20 mouse cellular contexts compared by ENCODE assay signal in the genomic region with DNA sequence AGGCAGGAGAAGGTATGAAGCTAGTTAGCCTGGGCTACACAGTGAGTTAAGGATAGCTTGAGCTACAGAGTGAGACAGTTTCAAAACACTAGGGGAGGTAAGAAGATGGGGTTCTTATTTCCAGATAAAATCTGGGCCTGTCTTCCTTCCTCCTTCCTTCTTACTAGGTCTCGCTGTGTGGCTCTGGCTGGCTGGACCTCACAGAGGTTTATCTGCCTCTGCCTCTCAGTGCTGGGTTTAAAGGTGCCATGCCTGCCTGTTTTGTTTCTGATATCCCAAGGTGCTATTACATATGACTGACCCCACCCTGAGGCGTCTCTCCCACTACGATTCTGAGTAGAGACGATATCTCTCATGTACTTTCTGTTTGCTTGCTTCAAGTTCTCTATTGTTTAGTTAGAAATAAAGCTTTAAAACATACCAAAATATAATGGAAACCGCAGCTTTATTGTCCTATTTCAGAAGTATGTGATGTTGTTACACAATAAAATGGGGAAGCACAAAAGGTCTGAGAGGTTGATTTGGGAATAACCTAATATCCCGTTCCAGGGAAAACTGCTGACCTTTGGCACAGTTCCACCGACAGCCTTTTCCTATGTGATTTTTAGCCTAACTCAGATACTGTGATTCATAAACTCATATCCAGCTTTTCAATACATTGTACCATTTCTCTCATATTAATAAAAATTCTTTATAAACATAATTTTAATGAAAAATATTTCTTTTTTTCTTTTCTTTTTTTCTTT. TPM values are rescaled to one million over a fixed set of nuclear protein-coding genes. Genes with fewer than 3 reads are reported as not detected.
A peak's percentile ranks its signal among the peaks of the same experiment; 100 is the strongest.
DNase-seq lines count a peak whose midpoint lies in the region; ATAC-seq and TF ChIP-seq lines count a peak whose summit lies in the region.
"Had no signal": no experiment of that assay in that cellular context is flagged by ENCODE, and none has a peak within 500 bp of the region (broad histone marks: within the 10 kb centered on the region; RNA-seq: fewer than 3 reads in every experiment).

No protein-coding gene starts in this region.

- H3K27me3 ChIP-seq in liver, adult 2 months (ENCODE audit: control insufficient read depth, insufficient read depth, low read length), result no peaks in the 10 kb centered on the region
- no peaks in the 10 kb centered on the region for H3K27me3 ChIP-seq in liver, embryonic 12.5 days (replicated peaks)
- H3K27me3 ChIP-seq in small intestine, adult 2 months (ENCODE audit: control insufficient read depth, insufficient read depth, low read length), result no peaks in the 10 kb centered on the region
- H3K27me3 ChIP-seq: CH12.LX; embryonic facial prominence, embryonic 13.5 days; hindbrain, embryonic 13.5 days; intestine, embryonic 15.5 days had no signal

- TF ChIP-seq POLR2A in liver, adult 2 months (IDR thresholded peaks at IDR 0.05; ENCODE audit: extremely low read depth, insufficient read depth, low read length), result no peak
- TF ChIP-seq POLR2A in small intestine, adult 2 months (IDR thresholded peaks at IDR 0.05; ENCODE audit: low read depth, low read length), result no peak

- WGBS in liver, adult 2 months, result 39% methylated on average over 7 of the region's 7 CpGs
- 51% methylated on average over 7 of the region's 7 CpGs for WGBS in liver, embryonic 12.5 days (ENCODE audit: insufficient replicate concordance)
- WGBS in small intestine, adult 2 months, result 52% methylated on average over 7 of the region's 7 CpGs

- no peaks in the 10 kb centered on the region for H3K79me2 ChIP-seq in liver, adult 2 months (ENCODE audit: control insufficient read depth, insufficient read depth, low read length)

- H3K36me3 ChIP-seq in liver, adult 2 months (ENCODE audit: control insufficient read depth, insufficient read depth, low read length), result peaks cover 12% of the 10 kb centered on the region; the same call in 1 of the 2 replicates
- peaks cover 10% of the 10 kb centered on the region for H3K36me3 ChIP-seq in liver, embryonic 12.5 days
- no peaks in the 10 kb centered on the region for H3K36me3 ChIP-seq in small intestine, adult 2 months (ENCODE audit: control insufficient read depth, insufficient read depth, low read length)

- peak; percentile 64 for ATAC-seq in liver, embryonic 12.5 days
- ATAC-seq: forebrain, postnatal 0 days; intestine, embryonic 15.5 days had no signal

- no peak overlapping the region for H3K4me2 ChIP-seq in liver, embryonic 12.5 days
- H3K4me2 ChIP-seq: embryonic facial prominence, embryonic 13.5 days; hindbrain, embryonic 13.5 days; intestine, embryonic 15.5 days had no signal

- peak; percentile 54 for DNase-seq in adrenal gland, postnatal 14 days
- no peak for DNase-seq in adrenal gland, postnatal 4 days (ENCODE audit: low spot score in 2 of 2)
- DNase-seq in liver, adult 2 months (ENCODE audit: extremely low read depth, low read depth, low spot score), result peak; percentile 59
- no peak for DNase-seq in liver
- no peak for DNase-seq in thymus, postnatal 36 days
- no peak for DNase-seq in retina, embryonic 14.5 days (ENCODE audit: low spot score)
- DNase-seq: forebrain, postnatal 0 days; gastrocnemius, postnatal 10 days; kidney, postnatal 4 days; lung, postnatal 14 days; right cerebral cortex, postnatal 14 days had no signal

- H3K4me3 ChIP-seq in liver, adult 2 months (ENCODE audit: insufficient read depth, low read depth, low read length), result no peak overlapping the region
- no peak overlapping the region for H3K4me3 ChIP-seq in liver, embryonic 12.5 days
- no peak overlapping the region for H3K4me3 ChIP-seq in small intestine, adult 2 months (ENCODE audit: low read depth, low read length)
- H3K4me3 ChIP-seq: embryonic facial prominence, embryonic 13.5 days; hindbrain, embryonic 13.5 days; intestine, embryonic 15.5 days; midbrain, embryonic 10.5 days had no signal

- peak overlapping the region; percentile 48; the same call in 1 of the 2 replicates for H3K27ac ChIP-seq in liver, adult 2 months (replicated peaks; ENCODE audit: insufficient read depth, low read depth, low read length)
- no peak overlapping the region for H3K27ac ChIP-seq in liver, embryonic 12.5 days
- H3K27ac ChIP-seq in small intestine, adult 2 months (ENCODE audit: insufficient read depth, low read depth, low read length), result peak overlapping the region; percentile 56
- H3K27ac ChIP-seq: embryonic facial prominence, embryonic 13.5 days; hindbrain, embryonic 13.5 days; intestine, embryonic 15.5 days; midbrain, embryonic 10.5 days had no signal

- no peaks in the 10 kb centered on the region for H3K9me3 ChIP-seq in liver, embryonic 12.5 days (replicated peaks)
- H3K9me3 ChIP-seq: embryonic facial prominence, embryonic 13.5 days; hindbrain, embryonic 13.5 days; intestine, embryonic 15.5 days; midbrain, embryonic 10.5 days had no signal

- TF ChIP-seq CTCF in liver, adult 2 months (IDR thresholded peaks at IDR 0.05; ENCODE audit: low read depth, low read length), result no peak
- TF ChIP-seq CTCF in small intestine, adult 2 months (IDR thresholded peaks at IDR 0.05; ENCODE audit: extremely low read depth, insufficient read length, insufficient replicate concordance, low read depth, low read length), result no peak

- peaks cover 32% of the 10 kb centered on the region for H3K4me1 ChIP-seq in liver, adult 2 months (ENCODE audit: control insufficient read depth, insufficient read depth, low read length)
- peaks cover 14% of the 10 kb centered on the region; the same call in 1 of the 2 replicates for H3K4me1 ChIP-seq in liver, embryonic 12.5 days
- H3K4me1 ChIP-seq in small intestine, adult 2 months (ENCODE audit: control insufficient read depth, insufficient read depth, insufficient read length, low read length), result peaks cover 6% of the 10 kb centered on the region; the same call in 1 of the 2 replicates
- H3K4me1 ChIP-seq: embryonic facial prominence, embryonic 13.5 days; hindbrain, embryonic 13.5 days; midbrain, embryonic 10.5 days had no signal

- no peak overlapping the region for H3K9ac ChIP-seq in liver, adult 2 months (ENCODE audit: low read depth, low read length)
- H3K9ac ChIP-seq in liver, embryonic 12.5 days, result no peak overlapping the region
- H3K9ac ChIP-seq: embryonic facial prominence, embryonic 13.5 days; forebrain, postnatal 0 days; hindbrain, embryonic 13.5 days; intestine, embryonic 15.5 days had no signal

RNA-seq across cellular contexts. Expression of a gene that starts 26.3 kb away (rescaled TPM):
- total RNA-seq in adrenal gland, postnatal 14 days (2021), result 58.4 and 83.0 TPM in 2 replicates
- total RNA-seq in adrenal gland, postnatal 4 days (2021), result 100 to 1,000 TPM; 131 to 134 TPM
- total RNA-seq in liver, adult 2 months (2014; rRNA removed), result 15.6 and 21.0 TPM in 2 replicates
- 8.1 and 9.4 TPM in 2 replicates for polyA plus RNA-seq in liver, adult 2 months (2012; rRNA removed)
- 31.2 and 32.0 TPM in 2 replicates for polyA plus RNA-seq in liver, embryonic 12.5 days (2016; fragmentation: Nextera tagmentation; extraction: Ambion mirVana)
- 5.7 and 13.4 TPM in 2 replicates for polyA plus RNA-seq in small intestine, adult 2 months (2012; rRNA removed)

RNA-seq across cellular contexts. Expression of a gene that starts 26.4 kb away (rescaled TPM):
- 0.26 and 4.7 TPM in 2 replicates for total RNA-seq in adrenal gland, postnatal 14 days (2021)
- 1 to 10 TPM in 1 of 2 experiments, under 1 TPM in 1; 0.78 to 3.8 TPM for total RNA-seq in adrenal gland, postnatal 4 days (2021)
- total RNA-seq in liver, adult 2 months (2014; rRNA removed), result 27.5 and 36.5 TPM in 2 replicates
- polyA plus RNA-seq in liver, adult 2 months (2012; rRNA removed), result 54.9 and 80.8 TPM in 2 replicates
- polyA plus RNA-seq in liver, embryonic 12.5 days (2016; fragmentation: Nextera tagmentation; extraction: Ambion mirVana), result 28.3 and 29.8 TPM in 2 replicates
- polyA plus RNA-seq in small intestine, adult 2 months (2012; rRNA removed), result 94.1 and 454 TPM in 2 replicates
- total RNA-seq: layer of hippocampus, postnatal 14 days; left cerebral cortex, postnatal 14 days had no signal
- polyA plus RNA-seq: embryonic facial prominence, embryonic 13.5 days; hindbrain, embryonic 13.5 days had no signal

RNA-seq across cellular contexts. Expression of a gene that starts 27.8 kb away (rescaled TPM):
- total RNA-seq in adrenal gland, postnatal 14 days (2021), result 115 and 120 TPM in 2 replicates
- 100 to 1,000 TPM in 1 of 2 experiments, 10 to 100 TPM in 1; 90.0 to 106 TPM for total RNA-seq in adrenal gland, postnatal 4 days (2021)
- total RNA-seq in liver, adult 2 months (2014; rRNA removed), result 47.6 and 449 TPM in 2 replicates
- 107 and 123 TPM in 2 replicates for polyA plus RNA-seq in liver, adult 2 months (2012; rRNA removed)
- 21.9 and 26.6 TPM in 2 replicates for polyA plus RNA-seq in liver, embryonic 12.5 days (2016; fragmentation: Nextera tagmentation; extraction: Ambion mirVana)
- 12.7 and 21.1 TPM in 2 replicates for polyA plus RNA-seq in small intestine, adult 2 months (2012; rRNA removed)

RNA-seq across cellular contexts. Expression of a gene that starts 32.6 kb away (rescaled TPM):
- 45.7 and 48.0 TPM in 2 replicates for total RNA-seq in adrenal gland, postnatal 14 days (2021)
- total RNA-seq in adrenal gland, postnatal 4 days (2021), result 10 to 100 TPM; 33.9 to 34.4 TPM
- 1.0 and 1.8 TPM in 2 replicates for total RNA-seq in liver, adult 2 months (2014; rRNA removed)
- 2.3 and 4.5 TPM in 2 replicates for polyA plus RNA-seq in liver, adult 2 months (2012; rRNA removed)
- polyA plus RNA-seq in liver, embryonic 12.5 days (2016; fragmentation: Nextera tagmentation; extraction: Ambion mirVana), result 0.72 and 1.1 TPM in 2 replicates
- polyA plus RNA-seq in small intestine, adult 2 months (2012; rRNA removed), result 5.4 and 22.3 TPM in 2 replicates

RNA-seq across cellular contexts. Expression of a gene that starts 40.7 kb away (rescaled TPM):
- 23.3 and 30.8 TPM in 2 replicates for total RNA-seq in adrenal gland, postnatal 14 days (2021)
- 10 to 100 TPM; 32.5 to 35.9 TPM for total RNA-seq in adrenal gland, postnatal 4 days (2021)
- total RNA-seq in liver, adult 2 months (2014; rRNA removed), result 9.2 and 12.1 TPM in 2 replicates
- polyA plus RNA-seq in liver, adult 2 months (2012; rRNA removed), result 20.7 and 22.6 TPM in 2 replicates
- 14.9 and 15.0 TPM in 2 replicates for polyA plus RNA-seq in liver, embryonic 12.5 days (2016; fragmentation: Nextera tagmentation; extraction: Ambion mirVana)
- 22.7 and 48.8 TPM in 2 replicates for polyA plus RNA-seq in small intestine, adult 2 months (2012; rRNA removed)

Comparison
In these comparisons a context has a peak if more than half of its experiments do, and no peak if none do; other contexts are left out.
1. DNase-seq: peak in adrenal gland, postnatal 14 days (single experiment) and liver, adult 2 months (single experiment); none in adrenal gland, postnatal 4 days (0 of 2), liver (single experiment), thymus, postnatal 36 days (0 of 2) and retina, embryonic 14.5 days (single experiment).